Mouse (Mus musculus) heart, postnatal 14 days (tissue): ENCODE data around the gene Cemip2. TPM values are rescaled to one million over a fixed set of nuclear protein-coding genes. Genes with fewer than 3 reads are reported as not detected.
A peak's percentile ranks its signal among the peaks of the same experiment; 100 is the strongest.
"Not testable (repeated sequence)": the region's sequence is repeated elsewhere in the genome, so short reads cannot be mapped to it uniquely, and the experiment has no call there.

ENCODE experiments used
- DNase-seq, 2 experiments: peaks; one replicate each; pipeline ENCODE4 v3.0.0; 2021 to 2022
- intact Hi-C: fragments of 180-260 bp; cut with DNase I; formaldehyde crosslinking; loops from one replicate; pipeline ENCODE4 v1.15.1; 2025
- total RNA-seq, 2 experiments: library from RNA; stranded (reverse); gene quantifications; 2 replicates each; pipeline ENCODE4 v1.2.3; 2021

Gene Cemip2
- total RNA-seq, 2 experiments from 2014 or later = 20.7 to 22.2 TPM

- no peak for DNase-seq
- intact Hi-C loops = no loop called here
Measured at GRCm38 (mm10) chr19:21860894-21861293, 82.8 kb downstream of the Cemip2 start.

- intact Hi-C loops = no loop called here
Measured at GRCm38 (mm10) chr19:21862289-21862990, 84.3 kb downstream of the Cemip2 start.

GRCm38 (mm10) chr19:21862991-21863931 is 85.1 kb downstream of the Cemip2 start:
- no peak for DNase-seq
- intact Hi-C loops = no loop called here

More at GRCm38 (mm10) chr19:21862289-21862990, 84.3 kb downstream of the Cemip2 start:
- no peak for DNase-seq

GRCm38 (mm10) chr19:21865242-21866055 is 87.3 kb downstream of the Cemip2 start:
- intact Hi-C loops = no loop called here
- no peak for DNase-seq

GRCm38 (mm10) chr19:21866094-21866493 is 88.0 kb downstream of the Cemip2 start:
- intact Hi-C loops = no loop called here
- no peak for DNase-seq

GRCm38 (mm10) chr19:21866756-21867155 is 88.6 kb downstream of the Cemip2 start:
- intact Hi-C loops, DNase-seq: not testable (repeated sequence)

- intact Hi-C loops = no loop called here
Measured at GRCm38 (mm10) chr19:21868471-21868870, 90.3 kb downstream of the Cemip2 start.

GRCm38 (mm10) chr19:21882110-21882940 is 104.2 kb downstream of the Cemip2 start:
- peak; percentile 61 to 78 for DNase-seq
- intact Hi-C loops = loop anchor here (2.0 kb wide), 1 partner anchor 30 kb away; no protein-coding TSS in a partner anchor

More at GRCm38 (mm10) chr19:21868471-21868870, 90.3 kb downstream of the Cemip2 start:
- DNase-seq = no peak

- no peak for DNase-seq
- intact Hi-C loops = loop anchor here (2.0 kb wide), 1 partner anchor 30 kb away; no protein-coding TSS in a partner anchor
Measured at GRCm38 (mm10) chr19:21883053-21883452, 104.9 kb downstream of the Cemip2 start.

- DNase-seq = no peak
- intact Hi-C loops = loop anchor here (2.0 kb wide), 1 partner anchor 29 kb away; no protein-coding TSS in a partner anchor
Measured at GRCm38 (mm10) chr19:21883922-21884321, 105.8 kb downstream of the Cemip2 start.

- intact Hi-C loops = no loop called here
- DNase-seq = no peak
Measured at GRCm38 (mm10) chr19:21884385-21884784, 106.2 kb downstream of the Cemip2 start.

GRCm38 (mm10) chr19:21886166-21886657 is 108.1 kb downstream of the Cemip2 start:
- no peak for DNase-seq
- intact Hi-C loops = no loop called here

- intact Hi-C loops = no loop called here
- DNase-seq = no peak
Measured at GRCm38 (mm10) chr19:21890699-21891098, 112.6 kb downstream of the Cemip2 start.

- DNase-seq = no peak
- intact Hi-C loops = no loop called here
Measured at GRCm38 (mm10) chr19:21894792-21895191, 116.7 kb downstream of the Cemip2 start.

- intact Hi-C loops = no loop called here
- no peak for DNase-seq
Measured at GRCm38 (mm10) chr19:21895540-21895939, 117.4 kb downstream of the Cemip2 start.

- intact Hi-C loops = no loop called here
- peak; percentile 33 to 58 for DNase-seq
Measured at GRCm38 (mm10) chr19:21897122-21897827, 119.1 kb downstream of the Cemip2 start.

- intact Hi-C loops = no loop called here
- no peak for DNase-seq
Measured at GRCm38 (mm10) chr19:21898015-21898939, 120.1 kb downstream of the Cemip2 start.
